Mouse (Mus musculus) intestine, embryonic 14.5 days (tissue): Measurements from ENCODE around the gene Palm. TPM values are rescaled to one million over a fixed set of nuclear protein-coding genes. Genes with fewer than 3 reads are reported as not detected.
"Not testable (repeated sequence)": the region's sequence is repeated elsewhere in the genome, so short reads cannot be mapped to it uniquely, and the experiment has no call there.

Experiments used
- ATAC-seq: fragments of 200-750 bp; cut with Nextera tagmentation; replicated peaks from 2 replicates; pipeline ENCODE4 v1.8.0; 2017; ENCODE audit warnings: low read depth, moderate number of reproducible peaks, moderate TSS enrichment, moderate library complexity; ENCODE audit not compliant: low FRiP score, low TSS enrichment
- DNase-seq: peaks from one replicate; pipeline ENCODE4 v3.0.0-alpha.2; 2018; ENCODE audit warnings: low spot score
- H3K27ac ChIP-seq: fragments of 300-500 bp; sonication (generic); 2 replicates; pipeline ENCODE4 v1.5.1; 2014; ENCODE audit warnings: low read depth, mild to moderate bottlenecking, control low read depth
- H3K27me3 ChIP-seq: fragments of 300-500 bp; sonication (generic); replicated peaks from 2 replicates; pipeline ENCODE4 v1.6.1; 2014; ENCODE audit warnings: low read length, control low read depth; ENCODE audit not compliant: control insufficient read depth, insufficient read depth
- H3K36me3 ChIP-seq: fragments of 300-500 bp; sonication (generic); 2 replicates; pipeline ENCODE4 v1.6.1; 2014; ENCODE audit warnings: low read length, control low read depth; ENCODE audit not compliant: control insufficient read depth, insufficient read depth
- H3K4me1 ChIP-seq: fragments of 300-500 bp; sonication (generic); replicated peaks from 2 replicates; pipeline ENCODE4 v1.6.1; 2014; ENCODE audit warnings: low read length, control low read depth, mixed read lengths; ENCODE audit not compliant: control insufficient read depth, insufficient read depth
- H3K4me2 ChIP-seq: fragments of 300-500 bp; sonication (generic); 2 replicates; pipeline ENCODE4 v1.6.1; 2014; ENCODE audit warnings: low read length
- H3K4me3 ChIP-seq: fragments of 300-500 bp; sonication (generic); 2 replicates; pipeline ENCODE4 v1.5.1; 2014; ENCODE audit warnings: low read depth, low read length, control low read depth, mixed read lengths
- H3K9ac ChIP-seq: fragments of 300-500 bp; sonication (generic); 2 replicates; pipeline ENCODE4 v1.6.1; 2014; ENCODE audit warnings: mild to moderate bottlenecking, low read length
- H3K9me3 ChIP-seq: fragments of 300-500 bp; sonication (generic); 2 replicates; pipeline ENCODE4 v1.6.1; 2016; ENCODE audit warnings: low read length, control low read depth; ENCODE audit not compliant: control insufficient read depth
- WGBS: fragments of 180-500 bp; shearing (Covaris S2); extraction: QIAGEN DNeasy Blood & Tissue Kit; methylation state at CpG from one replicate; pipeline ENCODE4 v1.1.7; 2014; 5-methylcytosine and 5-hydroxymethylcytosine counted together
- polyA plus RNA-seq: library from polyadenylated mRNA; unstranded; fragments of >200 nt; fragmentation: Nextera tagmentation; extraction: Ambion mirVana; gene quantifications from 2 replicates; pipeline ENCODE4 v1.2.1, GENCODE M21; 2014

Palm gene
- polyA plus RNA-seq, 1 experiment from 2014 or later: 66.2 TPM

DNA sequence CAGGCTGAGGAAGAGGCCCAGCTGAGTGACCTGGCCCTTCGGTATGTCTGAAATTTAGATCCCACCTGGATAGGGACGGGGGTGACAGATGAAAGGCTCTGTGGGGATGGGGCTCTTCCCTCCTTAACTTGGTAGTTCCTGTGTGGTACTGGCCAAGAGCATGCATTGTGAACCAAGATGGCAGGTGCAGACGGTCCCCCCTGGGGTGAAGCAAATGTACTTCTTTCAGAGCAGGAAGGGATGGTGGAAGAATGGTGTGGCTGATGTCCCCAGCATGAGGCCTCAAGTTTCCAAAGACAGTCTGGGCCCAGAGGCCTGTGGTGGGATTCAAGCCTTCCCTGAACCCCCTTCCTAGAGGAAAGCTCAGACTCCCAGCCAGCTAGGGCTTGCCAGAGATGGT is 37.5 kb upstream of the Palm start:
- Histone ChIP-seq H3K36me3 (peaks cover 42% of the 10 kb centered on the region), H3K9me3 (no peaks in the 10 kb centered on the region), H3K4me1 (peaks cover 6% of the 10 kb centered on the region; the same call in 1 of the 2 replicates), H3K4me3 (no peak overlapping the region), H3K27me3 (no peaks in the 10 kb centered on the region), H3K27ac (no peak overlapping the region), H3K4me2 (no peak overlapping the region), H3K9ac (no peak overlapping the region)
- ATAC-seq: no peak
- 89% methylated on average over 3 of the region's 3 CpGs for WGBS
- DNase-seq: no peak

- no peak for DNase-seq
- Histone ChIP-seq H3K4me3 (no peak overlapping the region), H3K9me3 (no peaks in the 10 kb centered on the region), H3K27me3 (no peaks in the 10 kb centered on the region), H3K9ac (no peak overlapping the region), H3K27ac (no peak overlapping the region), H3K4me2 (no peak overlapping the region), H3K36me3 (peaks cover 50% of the 10 kb centered on the region), H3K4me1 (peaks cover 6% of the 10 kb centered on the region; the same call in 1 of the 2 replicates)
- 87% methylated on average over 24 of the region's 24 CpGs for WGBS
- ATAC-seq: no peak
Observed at GRCm38 (mm10) chr10:79756660-79757059, 36.7 kb upstream of the Palm start.

DNA sequence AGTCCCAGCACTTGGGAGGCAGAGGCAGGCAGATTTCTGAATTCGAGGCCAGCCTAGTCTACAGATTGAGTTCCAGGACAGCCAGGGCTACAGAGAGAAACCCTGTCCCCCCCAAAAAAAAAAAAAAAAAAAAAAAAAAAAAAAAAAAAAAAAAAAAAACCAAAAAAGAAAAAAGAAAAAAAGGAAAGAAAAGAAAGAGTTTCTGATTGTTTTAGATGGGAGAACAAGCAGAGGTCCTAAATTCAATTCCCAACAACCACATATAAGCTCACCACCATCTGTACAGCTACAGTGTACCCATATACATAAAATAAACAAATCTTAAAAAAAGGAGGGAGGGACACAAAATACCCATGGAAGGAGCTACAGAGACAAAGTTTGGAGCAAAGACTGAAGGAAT is 33.7 kb upstream of the Palm start:
- not testable (repeated sequence) for DNase-seq, ATAC-seq
- H3K36me3 ChIP-seq: peaks cover 59% of the 10 kb centered on the region

DNA sequence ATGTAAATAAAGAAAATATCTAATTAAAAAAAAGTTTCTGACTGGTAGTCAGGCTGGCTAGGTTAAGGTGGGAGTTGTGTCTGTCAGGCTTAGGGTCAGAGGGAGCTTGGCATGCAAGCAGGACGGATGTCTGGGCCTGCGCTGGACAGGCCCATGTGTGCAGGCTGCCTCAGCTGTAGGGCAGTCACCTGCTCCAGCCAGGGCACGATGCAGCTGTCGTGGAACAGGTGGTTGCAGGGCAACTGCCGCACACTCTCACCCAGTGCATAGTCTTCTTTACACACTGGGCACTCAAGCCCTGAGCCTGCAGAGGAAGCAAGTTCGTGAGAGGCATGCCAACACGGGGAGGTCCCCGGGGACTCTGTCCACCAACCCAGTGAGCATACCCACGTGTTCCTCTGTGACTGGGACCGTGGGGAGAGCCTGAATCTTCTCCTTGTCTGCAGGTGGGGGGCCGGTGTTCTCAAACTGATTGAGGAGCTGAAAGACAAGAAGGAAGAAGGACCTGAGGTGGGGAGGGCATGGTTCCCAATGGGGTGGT is 32.7 kb upstream of the Palm start:
- 89% methylated on average over 11 of the region's 11 CpGs for WGBS
- Histone ChIP-seq H3K27ac (no peak overlapping the region), H3K36me3 (peaks cover 59% of the 10 kb centered on the region), H3K4me2 (no peak overlapping the region), H3K27me3 (no peaks in the 10 kb centered on the region), H3K4me3 (no peak overlapping the region), H3K4me1 (peaks cover 11% of the 10 kb centered on the region), H3K9me3 (no peaks in the 10 kb centered on the region), H3K9ac (no peak overlapping the region)
- DNase-seq (no peak), ATAC-seq (no peak)

More for the DNA sequence above, 33.7 kb upstream of the Palm start:
- not testable (repeated sequence) for H3K9me3 ChIP-seq, H3K4me1 ChIP-seq, H3K27ac ChIP-seq, H3K27me3 ChIP-seq, H3K9ac ChIP-seq, H3K4me2 ChIP-seq, H3K4me3 ChIP-seq
- 91% methylated on average over 1 of the region's 1 CpGs for WGBS

GRCm38 (mm10) chr10:79762875-79763274 is 30.5 kb upstream of the Palm start:
- Histone ChIP-seq H3K27ac (no peak overlapping the region), H3K9ac (no peak overlapping the region), H3K36me3 (peaks cover 41% of the 10 kb centered on the region), H3K4me2 (no peak overlapping the region), H3K4me3 (no peak overlapping the region), H3K4me1 (peaks cover 16% of the 10 kb centered on the region), H3K27me3 (no peaks in the 10 kb centered on the region), H3K9me3 (no peaks in the 10 kb centered on the region)
- no peak for DNase-seq
- WGBS: 91% methylated on average over 3 of the region's 3 CpGs
- ATAC-seq: no peak

DNA sequence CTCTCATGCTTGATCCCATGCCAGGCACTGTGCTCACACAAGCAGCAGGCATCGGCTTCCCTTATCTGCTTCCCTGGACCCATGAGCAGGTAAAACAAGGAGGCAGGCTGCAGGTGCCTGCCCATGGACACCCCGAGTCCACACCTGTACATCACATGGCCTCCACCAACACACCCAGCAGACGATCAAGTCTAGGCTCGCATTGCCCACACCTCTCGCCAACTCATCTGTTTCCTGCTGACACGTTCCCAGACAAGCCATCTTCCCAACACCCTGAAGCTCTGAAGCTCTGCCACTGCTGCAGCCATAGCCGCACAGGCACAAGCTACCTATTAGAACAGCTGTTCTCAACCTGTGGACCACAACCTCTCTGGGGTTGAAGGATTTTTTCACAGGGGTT is 29.1 kb upstream of the Palm start:
- no peak for DNase-seq
- Histone ChIP-seq H3K9me3 (no peaks in the 10 kb centered on the region), H3K4me2 (no peak overlapping the region), H3K4me3 (no peak overlapping the region), H3K9ac (no peak overlapping the region), H3K36me3 (peaks cover 27% of the 10 kb centered on the region), H3K4me1 (peaks cover 23% of the 10 kb centered on the region), H3K27me3 (no peaks in the 10 kb centered on the region), H3K27ac (no peak overlapping the region)
- 84% methylated on average over 7 of the region's 7 CpGs for WGBS
- no peak for ATAC-seq

- H3K9me3 ChIP-seq: no peaks in the 10 kb centered on the region
- ATAC-seq (no peak), DNase-seq (no peak)
- 69% methylated on average over 2 of the region's 2 CpGs for WGBS
- no peaks in the 10 kb centered on the region for H3K27me3 ChIP-seq
- H3K4me3 ChIP-seq: peak overlapping the region; percentile 68
- peak overlapping the region; percentile 87 for H3K9ac ChIP-seq
- H3K4me1 ChIP-seq: peaks cover 23% of the 10 kb centered on the region
- H3K27ac ChIP-seq: no peak overlapping the region
- peaks cover 23% of the 10 kb centered on the region for H3K36me3 ChIP-seq
- peak overlapping the region; percentile 93 for H3K4me2 ChIP-seq
Observed at GRCm38 (mm10) chr10:79765228-79765745, 28.1 kb upstream of the Palm start.

GRCm38 (mm10) chr10:79766001-79766507 is 27.3 kb upstream of the Palm start:
- H3K9ac ChIP-seq: peak overlapping the region; percentile 87
- no peaks in the 10 kb centered on the region for H3K9me3 ChIP-seq
- peak overlapping the region; percentile 87 for H3K27ac ChIP-seq
- peaks cover 15% of the 10 kb centered on the region for H3K36me3 ChIP-seq
- no peak for ATAC-seq
- peaks cover 23% of the 10 kb centered on the region for H3K4me1 ChIP-seq
- 9% methylated on average over 15 of the region's 16 CpGs for WGBS
- peak overlapping the region; percentile 68 for H3K4me3 ChIP-seq
- H3K4me2 ChIP-seq: peak overlapping the region; percentile 93
- no peak for DNase-seq
- H3K27me3 ChIP-seq: no peaks in the 10 kb centered on the region
